Mouse (Mus musculus) T-helper 1 cell (primary cell): ENCODE measurements around the gene Lzic.

Source experiments
- in situ Hi-C: fragments of 300-600 bp; cut with MboI, MseI; formaldehyde crosslinking; loops from one replicate; pipeline ENCODE4 v1.15.1; 2025; ENCODE audit warnings: high pct_unique_total_duplicates

The Lzic gene

GRCm38 (mm10) chr4:149485053-149485824, at the start of gene Lzic, which contains the start of gene Nmnat1:
Gene Lzic (plus strand): TSS chr4:149485229.
Gene Nmnat1 (minus strand): TSS chr4:149485202.
- in situ Hi-C loops, result no loop called here

GRCm38 (mm10) chr4:149440576-149440975, 44.5 kb upstream of the Lzic start:
- in situ Hi-C loops, result no loop called here

- in situ Hi-C loops, result no loop called here
Observed at GRCm38 (mm10) chr4:149442436-149442835, 42.6 kb upstream of the Lzic start.

- in situ Hi-C loops, result no loop called here
Observed at GRCm38 (mm10) chr4:149444465-149444864, 40.6 kb upstream of the Lzic start.

- in situ Hi-C loops, result no loop called here
Observed at GRCm38 (mm10) chr4:149444964-149445701, 39.9 kb upstream of the Lzic start.

GRCm38 (mm10) chr4:149445868-149446267, 39.2 kb upstream of the Lzic start:
- in situ Hi-C loops, result no loop called here

GRCm38 (mm10) chr4:149446309-149446708, 38.7 kb upstream of the Lzic start:
- in situ Hi-C loops, result no loop called here

- in situ Hi-C loops, result loop anchor here (10.0 kb wide), 1 partner anchor 306 kb away; no protein-coding TSS in a partner anchor
Observed at GRCm38 (mm10) chr4:149450636-149451035, 34.4 kb upstream of the Lzic start.

- in situ Hi-C loops, result loop anchor here (10.0 kb wide), 1 partner anchor 309 kb away; no protein-coding TSS in a partner anchor
Observed at GRCm38 (mm10) chr4:149453656-149454055, 31.4 kb upstream of the Lzic start.

GRCm38 (mm10) chr4:149454263-149454662, 30.8 kb upstream of the Lzic start:
- in situ Hi-C loops, result loop anchor here (10.0 kb wide), 1 partner anchor 309 kb away; no protein-coding TSS in a partner anchor

- in situ Hi-C loops, result loop anchor here (10.0 kb wide), 1 partner anchor 310 kb away; no protein-coding TSS in a partner anchor
Observed at GRCm38 (mm10) chr4:149454879-149455278, 30.1 kb upstream of the Lzic start, which contains the start of gene Rbp7. Gene Rbp7 (minus strand): TSS chr4:149454978.

- in situ Hi-C loops, result loop anchor here (10.0 kb wide), 1 partner anchor 312 kb away; no protein-coding TSS in a partner anchor
Observed at GRCm38 (mm10) chr4:149457163-149457562, 27.9 kb upstream of the Lzic start.

GRCm38 (mm10) chr4:149457831-149458430, 27.1 kb upstream of the Lzic start:
- in situ Hi-C loops, result loop anchor here (10.0 kb wide), 1 partner anchor 313 kb away; no protein-coding TSS in a partner anchor

- in situ Hi-C loops, result loop anchor here (10.0 kb wide), 1 partner anchor 314 kb away; no protein-coding TSS in a partner anchor
Observed at GRCm38 (mm10) chr4:149458526-149458925, 26.5 kb upstream of the Lzic start.

- in situ Hi-C loops, result loop anchor here (10.0 kb wide), 1 partner anchor 315 kb away; no protein-coding TSS in a partner anchor
Observed at GRCm38 (mm10) chr4:149459425-149459824, 25.6 kb upstream of the Lzic start.

GRCm38 (mm10) chr4:149460475-149460874, 24.6 kb upstream of the Lzic start:
- in situ Hi-C loops, result loop anchor here (5.0 kb wide), 1 partner anchor 87 kb away; no protein-coding TSS in a partner anchor

- in situ Hi-C loops, result loop anchor here (5.0 kb wide), 1 partner anchor 86 kb away; no protein-coding TSS in a partner anchor
Observed at GRCm38 (mm10) chr4:149461579-149462304, 23.3 kb upstream of the Lzic start.

GRCm38 (mm10) chr4:149462305-149462971, 22.6 kb upstream of the Lzic start:
- in situ Hi-C loops, result loop anchor here (5.0 kb wide), 1 partner anchor 85 kb away; no protein-coding TSS in a partner anchor

GRCm38 (mm10) chr4:149463435-149463950, 21.5 kb upstream of the Lzic start:
- in situ Hi-C loops, result loop anchor here (5.0 kb wide), 1 partner anchor 84 kb away; no protein-coding TSS in a partner anchor

- in situ Hi-C loops, result no loop called here
Observed at GRCm38 (mm10) chr4:149469557-149469956, 15.5 kb upstream of the Lzic start.
